In genomic region chr2:127911579-127911978, GRCm38 (mm10) we compare ENCODE assay signal across 16 mouse cellular contexts.
"Had no signal": no experiment of that assay in that cellular context is flagged by ENCODE, and none has a peak within 500 bp of the region (broad histone marks: within the 10 kb centered on the region; RNA-seq: fewer than 3 reads in every experiment).

No protein-coding gene starts in this region.

- H3K36me3 ChIP-seq: neural tube, embryonic 13.5 days; neural tube, embryonic 15.5 days; stomach, embryonic 15.5 days had no signal

- H3K4me1 ChIP-seq: neural tube, embryonic 15.5 days had no signal

- H3K27me3 ChIP-seq: neural tube, embryonic 13.5 days; neural tube, embryonic 15.5 days; stomach, embryonic 15.5 days had no signal

- H3K9ac ChIP-seq: neural tube, embryonic 13.5 days; neural tube, embryonic 15.5 days; stomach, embryonic 15.5 days had no signal

- DNase-seq: retina, postnatal 1 day; right cerebral cortex, adult 18-20 months; right cerebral cortex, postnatal 14 days; right cerebral cortex, postnatal 25 days; right cerebral cortex, postnatal 4 days; spleen, adult 18-20 months; thymus, adult 18-20 months; thymus, adult 2 months; thymus, postnatal 14 days; thymus, postnatal 25 days; thymus, postnatal 36 days; thymus, postnatal 4 days had no signal

- H3K4me2 ChIP-seq: neural tube, embryonic 13.5 days; neural tube, embryonic 15.5 days; stomach, embryonic 15.5 days had no signal

- H3K27ac ChIP-seq: neural tube, embryonic 13.5 days; neural tube, embryonic 15.5 days; stomach, embryonic 15.5 days; stomach, postnatal 0 days had no signal

- H3K9me3 ChIP-seq: neural tube, embryonic 13.5 days; neural tube, embryonic 15.5 days; stomach, embryonic 15.5 days had no signal

- H3K4me3 ChIP-seq: neural tube, embryonic 13.5 days; neural tube, embryonic 15.5 days; stomach, embryonic 15.5 days had no signal
